Mouse (Mus musculus) MN1 (cell line): ENCODE results near the gene Rnf40.

ENCODE experiments used
- DNase-seq: peaks from one replicate; pipeline ENCODE4 v3.0.0-alpha.2; 2016; ENCODE audit warnings: low spot score

Rnf40 gene

GRCm38 (mm10) chr7:127588011-127588871, at the start of gene Rnf40, which contains the start of gene Ccdc189:
Gene Rnf40 (plus strand): TSS chr7:127588767.
Gene Ccdc189 (minus strand): TSS chr7:127588595.
- DNase-seq, result peak; percentile 98

- no peak for DNase-seq
Observed at GRCm38 (mm10) chr7:127541671-127542070, 46.9 kb upstream of the Rnf40 start.

- DNase-seq, result peak; percentile 23
Observed at GRCm38 (mm10) chr7:127549116-127549835, 39.3 kb upstream of the Rnf40 start.

- no peak for DNase-seq
Observed at GRCm38 (mm10) chr7:127551558-127551957, 37.0 kb upstream of the Rnf40 start.

GRCm38 (mm10) chr7:127560580-127560979, 28.0 kb upstream of the Rnf40 start:
- DNase-seq, result no peak

- DNase-seq, result no peak
Observed at GRCm38 (mm10) chr7:127561340-127561858, 27.2 kb upstream of the Rnf40 start, which contains the start of gene Tmem265. Gene Tmem265 (plus strand): TSS chr7:127561390.

GRCm38 (mm10) chr7:127564381-127565150, 24.0 kb upstream of the Rnf40 start:
- DNase-seq, result peak; percentile 71

- DNase-seq, result peak; percentile 98
Observed at GRCm38 (mm10) chr7:127572895-127573471, 15.6 kb upstream of the Rnf40 start, which contains the start of gene Phkg2. Gene Phkg2 (plus strand): TSS chr7:127573340.

- DNase-seq, result peak; percentile 21
Observed at GRCm38 (mm10) chr7:127573503-127574008, 15.0 kb upstream of the Rnf40 start.

GRCm38 (mm10) chr7:127574115-127574514, 14.5 kb upstream of the Rnf40 start:
- DNase-seq, result no peak

- DNase-seq, result no peak
Observed at GRCm38 (mm10) chr7:127583260-127583659, 5.3 kb upstream of the Rnf40 start.

GRCm38 (mm10) chr7:127585031-127585430, 3.5 kb upstream of the Rnf40 start:
- no peak for DNase-seq

- DNase-seq, result no peak
Observed at GRCm38 (mm10) chr7:127586149-127586548, 2.4 kb upstream of the Rnf40 start.

- peak; percentile 15 for DNase-seq
Observed at GRCm38 (mm10) chr7:127587196-127587595, 1.4 kb upstream of the Rnf40 start.

- DNase-seq, result no peak
Observed at GRCm38 (mm10) chr7:127588901-127589300, 334 bp downstream of the Rnf40 start.

GRCm38 (mm10) chr7:127589637-127590036, 1.1 kb downstream of the Rnf40 start:
- DNase-seq, result no peak

- no peak for DNase-seq
Observed at GRCm38 (mm10) chr7:127591108-127591507, 2.5 kb downstream of the Rnf40 start.

GRCm38 (mm10) chr7:127592575-127592974, 4.0 kb downstream of the Rnf40 start:
- no peak for DNase-seq

GRCm38 (mm10) chr7:127596747-127597146, 8.2 kb downstream of the Rnf40 start:
- no peak for DNase-seq

- no peak for DNase-seq
Observed at GRCm38 (mm10) chr7:127600612-127601011, 12.0 kb downstream of the Rnf40 start.

GRCm38 (mm10) chr7:127601735-127602134, 13.2 kb downstream of the Rnf40 start:
- no peak for DNase-seq
